Mouse (Mus musculus): Measurements from ENCODE around the gene Gm7233.
"Not testable (repeated sequence)": the region's sequence is repeated elsewhere in the genome, so short reads cannot be mapped to it uniquely, and the experiment has no call there.

The Gm7233 gene

DNA sequence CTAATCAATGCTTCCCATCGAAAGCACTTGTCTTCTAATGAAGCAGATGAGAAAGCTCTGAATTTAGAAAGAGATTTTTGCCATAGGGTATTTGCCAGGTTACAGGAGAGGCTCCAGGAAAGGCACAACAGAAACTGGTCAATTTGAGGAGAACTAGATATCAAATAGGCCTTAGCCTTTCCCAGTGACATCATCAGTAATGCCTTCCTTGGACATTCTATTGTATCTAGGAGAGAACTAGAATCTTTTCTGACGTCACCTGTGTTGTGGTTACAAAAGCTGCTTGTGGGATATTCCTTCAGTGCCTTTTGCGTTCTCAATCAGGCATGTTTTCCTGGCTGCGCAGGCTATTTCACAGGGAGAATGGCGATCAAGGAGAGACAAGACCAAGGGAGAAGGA, at the start of gene Gm7233:
Gene Gm7233 (plus strand): TSS at position 301 of the 400 bp plus-strand sequence.
- not testable (repeated sequence) for DNase-seq (ENCODE audit: low read depth in 2 of 2, low spot score in 2 of 2)

GRCm38 (mm10) chr14:43167189-43167588, 12.5 kb upstream of the Gm7233 start:
- DNase-seq (ENCODE audit: low read depth in 2 of 2, low spot score in 2 of 2): not testable (repeated sequence)

DNA sequence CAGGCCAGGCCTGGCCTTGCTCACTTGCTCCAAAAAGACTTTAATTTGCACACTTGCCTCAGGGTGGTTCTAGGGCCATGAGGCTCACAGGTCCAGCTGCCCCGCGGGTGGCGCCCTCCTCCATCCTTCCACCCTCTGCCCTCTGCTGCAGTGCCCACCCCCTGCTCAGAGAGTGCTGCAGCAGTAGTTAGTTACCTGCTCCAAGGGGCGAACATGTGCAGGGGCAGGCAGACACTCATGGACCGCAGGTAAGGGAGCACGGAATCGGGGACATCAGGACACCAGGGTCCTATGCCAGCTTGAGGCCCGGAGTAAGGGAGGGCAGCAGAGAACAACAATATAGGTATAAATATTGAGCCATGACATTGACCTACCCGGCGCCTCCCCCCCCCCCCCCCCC, 11.7 kb upstream of the Gm7233 start:
- DNase-seq (ENCODE audit: low read depth in 2 of 2, low spot score in 2 of 2): not testable (repeated sequence)

DNA sequence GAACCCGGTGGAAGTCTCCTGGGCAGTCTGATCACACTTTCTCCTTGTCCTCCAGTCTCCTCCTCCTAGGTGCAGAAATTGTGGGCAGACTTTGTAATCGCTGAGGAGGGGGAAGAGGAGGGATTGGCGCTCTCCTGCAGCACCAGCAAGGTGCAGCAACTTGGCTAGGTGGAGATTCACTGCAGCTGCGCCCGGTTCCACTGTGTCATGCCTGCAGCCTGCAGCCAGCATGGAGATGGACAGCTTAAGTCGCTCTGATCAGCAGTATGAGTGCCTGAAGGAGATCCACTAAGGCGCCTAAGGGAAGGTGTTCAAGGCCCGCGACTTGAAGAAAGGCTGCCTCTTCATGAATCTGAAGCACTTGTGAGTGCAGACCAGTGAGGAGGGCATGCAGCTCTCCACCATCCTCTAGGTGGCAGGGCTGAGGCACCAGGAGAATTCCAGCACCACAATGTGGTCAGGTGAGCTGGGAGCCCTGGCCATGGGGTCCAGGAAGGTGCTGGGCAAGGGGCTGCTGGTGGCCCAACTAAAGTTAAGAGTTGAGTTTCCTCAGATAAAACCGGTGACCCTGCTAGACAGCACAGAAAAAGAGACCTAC, 11.0 kb upstream of the Gm7233 start:
- not testable (repeated sequence) for DNase-seq (ENCODE audit: low read depth in 2 of 2, low spot score in 2 of 2)

DNA sequence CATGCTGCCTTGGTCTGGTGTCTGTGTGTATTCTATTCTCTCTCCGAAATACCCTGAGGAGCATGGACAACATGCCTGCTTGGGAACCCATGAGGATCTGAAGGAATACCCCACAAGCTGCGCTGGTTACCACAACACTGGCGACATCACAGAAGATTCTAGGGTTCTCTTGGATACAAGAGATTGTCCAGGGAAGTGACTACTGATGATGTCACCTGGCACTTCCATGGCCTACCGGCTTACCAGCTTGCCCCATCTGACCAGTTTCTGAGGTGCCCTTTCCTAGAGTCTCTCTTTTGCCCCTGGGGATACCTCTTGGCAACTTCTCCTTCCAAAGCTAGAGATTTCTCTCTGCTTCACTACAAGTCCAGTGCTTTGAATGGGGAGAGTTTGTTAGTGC, 55.5 kb downstream of the Gm7233 start, which contains the start of gene Gm8122:
Gene Gm8122 (minus strand): TSS at position 101 of the 400 bp plus-strand sequence.
- DNase-seq (ENCODE audit: low read depth in 2 of 2, low spot score in 2 of 2): not testable (repeated sequence)

All from CD8-positive naive resting alpha-beta T cell, adult 2 months (primary cell).